ENCODE assay signal across 16 mouse cellular contexts in genomic region chr7:62235766-62236165, GRCm38 (mm10).
"Had no signal": no experiment of that assay in that cellular context is flagged by ENCODE, and none has a peak within 500 bp of the region (broad histone marks: within the 10 kb centered on the region; RNA-seq: fewer than 3 reads in every experiment).

No protein-coding gene starts in this region.

- H3K4me1 ChIP-seq: limb, embryonic 12.5 days; neural tube, embryonic 12.5 days had no signal

- H3K36me3 ChIP-seq: limb, embryonic 12.5 days; limb, embryonic 15.5 days; neural tube, embryonic 12.5 days; neural tube, embryonic 15.5 days had no signal

- H3K27ac ChIP-seq: limb, embryonic 12.5 days; limb, embryonic 15.5 days; liver, embryonic 14.5 days; macrophage; neural tube, embryonic 12.5 days; neural tube, embryonic 15.5 days had no signal

- H3K9me3 ChIP-seq: limb, embryonic 15.5 days had no signal

- H3K27me3 ChIP-seq: limb, embryonic 12.5 days; limb, embryonic 15.5 days; neural tube, embryonic 12.5 days; neural tube, embryonic 15.5 days had no signal

- H3K4me2 ChIP-seq: limb, embryonic 12.5 days; limb, embryonic 15.5 days; liver, embryonic 11.5 days; lung, embryonic 14.5 days; neural tube, embryonic 12.5 days; neural tube, embryonic 15.5 days had no signal

- H3K4me3 ChIP-seq: limb, embryonic 12.5 days; limb, embryonic 15.5 days; neural tube, embryonic 12.5 days; neural tube, embryonic 15.5 days had no signal

- ATAC-seq: liver, postnatal 0 days; lung, postnatal 0 days had no signal

- DNase-seq: kidney, adult 18-20 months; kidney, adult 9 months; kidney, postnatal 14 days; kidney, postnatal 4 days; liver, postnatal 0 days; lung, embryonic 14.5 days; thymus, adult 18-20 months; thymus, postnatal 36 days had no signal

- H3K9ac ChIP-seq: limb, embryonic 12.5 days; limb, embryonic 15.5 days; liver, embryonic 14.5 days; liver, postnatal 0 days; lung, embryonic 14.5 days; neural tube, embryonic 12.5 days; neural tube, embryonic 15.5 days had no signal
